Mouse (Mus musculus) lung, postnatal 10 days (tissue): ENCODE results near the gene A1cf.

Source experiments
- DNase-seq: peaks from one replicate; pipeline ENCODE4 v3.0.0; 2021

A1cf gene

GRCm38 (mm10) chr19:31868521-31868920, at the start of gene A1cf:
TSS of gene A1cf (plus strand) at chr19:31868764.
- no peak for DNase-seq

- no peak for DNase-seq
Measured at GRCm38 (mm10) chr19:31834250-31834649, 34.3 kb upstream of the A1cf start.

GRCm38 (mm10) chr19:31861909-31862308, 6.7 kb upstream of the A1cf start:
- DNase-seq, result no peak

GRCm38 (mm10) chr19:31862512-31863249, 5.9 kb upstream of the A1cf start:
- no peak for DNase-seq

- DNase-seq, result no peak
Measured at GRCm38 (mm10) chr19:31865451-31865850, 3.1 kb upstream of the A1cf start.

GRCm38 (mm10) chr19:31868076-31868475, 488 bp upstream of the A1cf start:
- DNase-seq, result no peak

GRCm38 (mm10) chr19:31868971-31869370, 407 bp downstream of the A1cf start:
- no peak for DNase-seq

- DNase-seq, result no peak
Measured at GRCm38 (mm10) chr19:31871377-31871776, 2.8 kb downstream of the A1cf start.

GRCm38 (mm10) chr19:31877968-31878367, 9.4 kb downstream of the A1cf start:
- DNase-seq, result no peak

GRCm38 (mm10) chr19:31884594-31884993, 16.0 kb downstream of the A1cf start:
- no peak for DNase-seq

GRCm38 (mm10) chr19:31887275-31887674, 18.7 kb downstream of the A1cf start:
- DNase-seq, result no peak

GRCm38 (mm10) chr19:31889988-31890387, 21.4 kb downstream of the A1cf start:
- DNase-seq, result no peak

GRCm38 (mm10) chr19:31891001-31891893, 22.7 kb downstream of the A1cf start:
- DNase-seq, result no peak

- DNase-seq, result no peak
Measured at GRCm38 (mm10) chr19:31895971-31896370, 27.4 kb downstream of the A1cf start.

- DNase-seq, result no peak
Measured at GRCm38 (mm10) chr19:31896711-31897110, 28.1 kb downstream of the A1cf start.

- DNase-seq, result no peak
Measured at GRCm38 (mm10) chr19:31905671-31906070, 37.1 kb downstream of the A1cf start.

GRCm38 (mm10) chr19:31910423-31910822, 41.9 kb downstream of the A1cf start:
- no peak for DNase-seq

- no peak for DNase-seq
Measured at GRCm38 (mm10) chr19:31913946-31914345, 45.4 kb downstream of the A1cf start.

- no peak for DNase-seq
Measured at GRCm38 (mm10) chr19:31920357-31920756, 51.8 kb downstream of the A1cf start.

GRCm38 (mm10) chr19:31921852-31922251, 53.3 kb downstream of the A1cf start:
- DNase-seq, result no peak

- no peak for DNase-seq
Measured at GRCm38 (mm10) chr19:31923615-31924352, 55.2 kb downstream of the A1cf start.

- DNase-seq, result no peak
Measured at GRCm38 (mm10) chr19:31950793-31951489, 82.4 kb downstream of the A1cf start.

GRCm38 (mm10) chr19:31953799-31954198, 85.2 kb downstream of the A1cf start:
- DNase-seq, result no peak
